Mouse (Mus musculus) liver, adult 2 months (tissue): Measurements from ENCODE around the gene Fam53b.

Experiments
- CTCF ChIP-seq: fragments of 200-500 bp; IDR thresholded peaks from 2 replicates; pipeline ENCODE4 v1.5.1; 2011; ENCODE audit warnings: low read depth, low read length, control low read depth
- POLR2A ChIP-seq: fragments of 200-500 bp; IDR thresholded peaks from 2 replicates; pipeline ENCODE4 v1.6.1; 2011; ENCODE audit warnings: low read length, control low read depth; ENCODE audit not compliant: insufficient read depth; ENCODE audit errors: extremely low read depth

GRCm38 (mm10) chr7:132700107-132700506 lies 113.6 kb downstream of the Fam53b start:
- no peak for TF ChIP-seq CTCF
- TF ChIP-seq POLR2A, result no peak
